Comparison of ENCODE assay signal across 7 mouse cellular contexts in genomic region chr1:164184142-164184870, GRCm38 (mm10). TPM values are rescaled to one million over a fixed set of nuclear protein-coding genes. Genes with fewer than 3 reads are reported as not detected.
DNase-seq lines count a peak whose midpoint lies in the region; ATAC-seq lines count a peak whose summit lies in the region.

No protein-coding gene starts in this region.

- WGBS in forebrain, embryonic 13.5 days = 43% methylated on average over 16 of the region's 16 CpGs
- WGBS in hindbrain, embryonic 11.5 days = 45% methylated on average over 16 of the region's 16 CpGs

- H3K9ac ChIP-seq in forebrain, embryonic 13.5 days = no peak overlapping the region
- no peak overlapping the region for H3K9ac ChIP-seq in hindbrain, embryonic 11.5 days (ENCODE audit: low read depth, low read length)

- DNase-seq in Muller cell, postnatal 12 days (ENCODE audit: inconsistent ontology term) = peak; percentile 56
- DNase-seq in c-Kit-positive CD71-positive TER-119-negative erythroid progenitor cells, embryonic 14.5 days (ENCODE audit: low read depth) = peak; percentile 34
- DNase-seq in hindbrain, embryonic 11.5 days (ENCODE audit: low spot score) = peak; percentile 82
- DNase-seq in layer of hippocampus, postnatal 10 days (ENCODE audit: low spot score in 2 of 2) = peak; percentile 76
- DNase-seq in lung, postnatal 36 days = peak; percentile 84
- DNase-seq in right cerebral cortex, postnatal 10 days (ENCODE audit: low spot score in 2 of 2) = peak; percentile 56 to 74

- H3K4me1 ChIP-seq in forebrain, embryonic 13.5 days = 0 out of 2 replicates have a peak, but pooled peaks cover 5% of the 10 kb centered on the region
- H3K4me1 ChIP-seq in hindbrain, embryonic 11.5 days (replicated peaks; ENCODE audit: control insufficient read depth, insufficient read depth, low read length) = no peaks in the 10 kb centered on the region

- H3K36me3 ChIP-seq in forebrain, embryonic 13.5 days (ENCODE audit: poor library complexity, severe bottlenecking) = no peaks in the 10 kb centered on the region
- H3K36me3 ChIP-seq in hindbrain, embryonic 11.5 days (ENCODE audit: control insufficient read depth, insufficient read depth, low read length) = no peaks in the 10 kb centered on the region

- H3K27me3 ChIP-seq in forebrain, embryonic 13.5 days = no peaks in the 10 kb centered on the region
- H3K27me3 ChIP-seq in hindbrain, embryonic 11.5 days (ENCODE audit: control insufficient read depth, insufficient read depth, low read length) = no peaks in the 10 kb centered on the region

- 0 out of 2 replicates have a peak overlapping the region, but pooled peaks have one; percentile 2 for H3K4me3 ChIP-seq in forebrain, embryonic 13.5 days
- no peak overlapping the region for H3K4me3 ChIP-seq in hindbrain, embryonic 11.5 days (ENCODE audit: low read depth, low read length)

- no peaks in the 10 kb centered on the region for H3K9me3 ChIP-seq in forebrain, embryonic 13.5 days (replicated peaks)
- H3K9me3 ChIP-seq in hindbrain, embryonic 11.5 days (ENCODE audit: control insufficient read depth, low read length) = no peaks in the 10 kb centered on the region

- H3K27ac ChIP-seq in forebrain, embryonic 13.5 days = no peak overlapping the region
- no peak overlapping the region for H3K27ac ChIP-seq in hindbrain, embryonic 11.5 days (ENCODE audit: low read depth, low read length)

- H3K4me2 ChIP-seq in forebrain, embryonic 13.5 days = peak overlapping the region; percentile 42
- H3K4me2 ChIP-seq in hindbrain, embryonic 11.5 days (replicated peaks; ENCODE audit: low read depth, low read length) = no peak overlapping the region

- ATAC-seq in forebrain, embryonic 13.5 days = peak; percentile 88
- ATAC-seq in hindbrain, embryonic 11.5 days (ENCODE audit: low FRiP score) = peak; percentile 75

RNA-seq across cellular contexts. Expression of gene F5, which starts 32.7 kb away (rescaled TPM):
- polyA plus RNA-seq in forebrain, embryonic 13.5 days (2015; fragmentation: Nextera tagmentation; extraction: Ambion mirVana) = 0.08 and 0.20 TPM in 2 replicates
- polyA plus RNA-seq in hindbrain, embryonic 11.5 days (2014; fragmentation: Nextera tagmentation; extraction: Ambion mirVana) = 0.28 TPM in 2 replicates
- total RNA-seq in layer of hippocampus, postnatal 10 days (2021) = 1 to 10 TPM in 1 of 2 experiments, under 1 TPM in 1; 0.40 to 1.4 TPM

Comparison
In these comparisons a context has a peak if more than half of its experiments do, and no peak if none do; other contexts are left out.
1. DNase-seq: peak in every context shown above with its lines; median percentile 84 in lung, postnatal 36 days; 82 in hindbrain, embryonic 11.5 days; 76 in layer of hippocampus, postnatal 10 days; 65 in right cerebral cortex, postnatal 10 days; 56 in Muller cell, postnatal 12 days; 34 in c-Kit-positive CD71-positive TER-119-negative erythroid progenitor cells, embryonic 14.5 days.